Mouse (Mus musculus): ENCODE measurements around the gene Bmper. TPM values are rescaled to one million over a fixed set of nuclear protein-coding genes. Genes with fewer than 3 reads are reported as not detected.

Bmper gene
- total and polyA plus RNA-seq, 3 experiments, result 1.3 to 1.9 (median 1.4) TPM

DNA sequence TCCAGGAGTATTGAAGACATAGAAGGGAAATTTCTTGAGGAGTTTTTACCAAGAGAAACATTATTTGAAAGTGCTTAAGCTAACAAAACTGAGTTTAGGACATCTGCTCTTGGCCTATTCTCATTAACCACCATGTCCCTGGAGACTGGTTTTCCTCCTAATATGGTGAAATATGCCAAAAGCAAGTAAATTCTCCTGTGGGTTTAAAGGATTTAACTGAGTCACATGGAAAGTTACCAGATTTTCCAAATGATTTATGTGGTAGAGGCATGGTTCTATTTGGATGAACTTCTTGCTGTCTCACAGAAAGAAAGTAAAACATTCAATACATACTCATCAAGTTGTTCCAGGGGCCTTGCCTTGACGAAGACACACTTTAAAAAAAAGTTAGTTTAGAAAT lies 31.9 kb upstream of the Bmper start:
- H3K4me3 ChIP-seq (replicated peaks in 1 of 3; ENCODE audit: low read depth in 2 of 3, low read length in 2 of 3, poor library complexity in 1 of 3), result no peak overlapping the region
- H3K79me2 ChIP-seq (replicated peaks; ENCODE audit: control insufficient read depth, extremely low read depth, insufficient read depth, poor library complexity, severe bottlenecking), result no peaks in the 10 kb centered on the region
- no peak for TF ChIP-seq RCOR1 (conservative IDR thresholded peaks at IDR 0.05; ENCODE audit: low read depth, low read length)
- TF ChIP-seq NELFE (IDR thresholded peaks at IDR 0.05; ENCODE audit: low read depth, low read length), result no peak
- TF ChIP-seq ZC3H11A (IDR thresholded peaks at IDR 0.05; ENCODE audit: low read depth, low read length), result no peak
- no peak for TF ChIP-seq E2F4 (IDR thresholded peaks at IDR 0.05; ENCODE audit: insufficient replicate concordance, low read depth, low read length)
- no peak for TF ChIP-seq KAT2A (IDR thresholded peaks at IDR 0.05; ENCODE audit: insufficient replicate concordance, low read length)
- no peak for TF ChIP-seq EP300 (IDR thresholded peaks at IDR 0.05; ENCODE audit: low read length)
- TF ChIP-seq MEF2A (IDR thresholded peaks at IDR 0.05; ENCODE audit: borderline replicate concordance, low read depth, low read length), result no peak
- TF ChIP-seq ZNF384 (IDR thresholded peaks at IDR 0.05; ENCODE audit: low read depth, low read length), result no peak
- TF ChIP-seq MAFK (IDR thresholded peaks at IDR 0.05; ENCODE audit: insufficient replicate concordance, low read length), result no peak
- TF ChIP-seq CHD1 (IDR thresholded peaks at IDR 0.05; ENCODE audit: low read depth, low read length), result no peak
- no peak for TF ChIP-seq HCFC1 (IDR thresholded peaks at IDR 0.05; ENCODE audit: low read depth, low read length)
- no peak for TF ChIP-seq CHD2 (IDR thresholded peaks at IDR 0.05; ENCODE audit: low read length)
- TF ChIP-seq BHLHE40 (IDR thresholded peaks at IDR 0.05; ENCODE audit: low read depth, low read length), result no peak
- TF ChIP-seq NRF1 (IDR thresholded peaks at IDR 0.05; ENCODE audit: low read depth, low read length), result no peak
- no peak for TF ChIP-seq JUND (conservative IDR thresholded peaks at IDR 0.05; ENCODE audit: low read depth, low read length)
- dilution Hi-C loops (cut with MboI; ENCODE audit: extremely low pct_ligation_motif_present, extremely low pct_unique_long_range_greater_than_20kb, low sequenced_read_pairs), result no loop called here
- in situ Hi-C loops (cut with MboI; ENCODE audit: low pct_ligation_motif_present, low pct_unique_long_range_greater_than_20kb, low sequenced_read_pairs), result no loop called here
- H3K36me3 ChIP-seq (replicated peaks in 1 of 2; ENCODE audit: control insufficient read depth in 1 of 2, insufficient read depth in 1 of 2, low read length in 1 of 2), result no peaks in the 10 kb centered on the region
- H3K9me3 ChIP-seq (replicated peaks; ENCODE audit: low read length), result no peaks in the 10 kb centered on the region
- H3K27me3 ChIP-seq (replicated peaks), result no peaks in the 10 kb centered on the region
- no peaks in the 10 kb centered on the region for H3K4me1 ChIP-seq (ENCODE audit: control insufficient read depth in 1 of 2, insufficient read depth in 2 of 2)
- no peak overlapping the region for H3K27ac ChIP-seq (ENCODE audit: insufficient read depth, low read depth)
- no peak overlapping the region for H3K9ac ChIP-seq (ENCODE audit: insufficient read depth, low read depth)
- no peak overlapping the region for H3K4me2 ChIP-seq (ENCODE audit: insufficient read depth, low read depth, poor library complexity, severe bottlenecking)
- no peak for DNase-seq (ENCODE audit: extremely low read depth)

DNA sequence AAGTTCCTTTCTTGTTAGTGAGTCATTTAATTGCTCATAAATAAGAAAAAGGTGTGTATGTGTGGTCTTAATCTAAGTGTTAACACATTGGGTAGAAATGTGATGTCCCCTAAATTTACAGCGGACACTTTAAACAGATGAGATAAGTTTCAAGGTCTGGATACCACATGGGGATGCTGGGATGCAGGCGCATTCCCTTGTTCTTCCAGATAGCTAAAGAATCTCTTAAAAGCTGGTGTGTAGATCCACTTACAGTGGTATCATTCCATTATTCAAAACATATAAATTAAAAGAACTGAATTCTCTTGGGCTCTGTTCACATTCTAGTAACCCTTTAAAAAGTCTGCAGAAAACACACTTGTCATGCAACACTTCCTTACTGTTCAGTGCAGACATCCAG lies 31.4 kb upstream of the Bmper start:
- DNase-seq (ENCODE audit: extremely low read depth), result no peak
- Histone ChIP-seq H3K27ac (ENCODE audit: insufficient read depth, low read depth) (no peak overlapping the region), H3K4me2 (ENCODE audit: insufficient read depth, low read depth, poor library complexity, severe bottlenecking) (no peak overlapping the region), H3K79me2 (replicated peaks; ENCODE audit: control insufficient read depth, extremely low read depth, insufficient read depth, poor library complexity, severe bottlenecking) (no peaks in the 10 kb centered on the region), H3K36me3 (replicated peaks in 1 of 2; ENCODE audit: control insufficient read depth in 1 of 2, insufficient read depth in 1 of 2, low read length in 1 of 2) (no peaks in the 10 kb centered on the region), H3K9me3 (replicated peaks; ENCODE audit: low read length) (no peaks in the 10 kb centered on the region), H3K4me1 (ENCODE audit: control insufficient read depth in 1 of 2, insufficient read depth in 2 of 2) (no peaks in the 10 kb centered on the region), H3K9ac (ENCODE audit: insufficient read depth, low read depth) (no peak overlapping the region), H3K27me3 (replicated peaks) (no peaks in the 10 kb centered on the region), H3K4me3 (replicated peaks in 1 of 3; ENCODE audit: low read depth in 2 of 3, low read length in 2 of 3, poor library complexity in 1 of 3) (no peak overlapping the region)
- dilution Hi-C loops (cut with MboI; ENCODE audit: extremely low pct_ligation_motif_present, extremely low pct_unique_long_range_greater_than_20kb, low sequenced_read_pairs) (no loop called here), in situ Hi-C loops (cut with MboI; ENCODE audit: low pct_ligation_motif_present, low pct_unique_long_range_greater_than_20kb, low sequenced_read_pairs) (no loop called here)
- no peak for TF ChIP-seq PAX5 (IDR thresholded peaks at IDR 0.05; ENCODE audit: low read length)
- TF ChIP-seq CHD1 (IDR thresholded peaks at IDR 0.05; ENCODE audit: low read depth, low read length), result no peak
- TF ChIP-seq CTCF (conservative IDR thresholded peaks at IDR 0.05 in 1 of 2, IDR thresholded peaks at IDR 0.05 in 1 of 2; ENCODE audit: low read depth in 2 of 2, low read length in 2 of 2), result no peak
- no peak for TF ChIP-seq MEF2A (IDR thresholded peaks at IDR 0.05; ENCODE audit: borderline replicate concordance, low read depth, low read length)
- no peak for TF ChIP-seq MAFK (IDR thresholded peaks at IDR 0.05; ENCODE audit: insufficient replicate concordance, low read length)
- TF ChIP-seq ZMIZ1 (IDR thresholded peaks at IDR 0.05; ENCODE audit: low read depth, low read length), result no peak
- no peak for TF ChIP-seq SMC3 (IDR thresholded peaks at IDR 0.05; ENCODE audit: low read depth, low read length)
- TF ChIP-seq JUN (IDR thresholded peaks at IDR 0.05; ENCODE audit: insufficient read depth, low read depth, low read length), result no peak
- no peak for TF ChIP-seq HCFC1 (IDR thresholded peaks at IDR 0.05; ENCODE audit: low read depth, low read length)
- no peak for TF ChIP-seq MYC (IDR thresholded peaks at IDR 0.05; ENCODE audit: low read depth, low read length)
- no peak for TF ChIP-seq SIN3A (IDR thresholded peaks at IDR 0.05; ENCODE audit: low read length)
